Mouse (Mus musculus): ENCODE results near the gene Prkca.

Prkca gene

GRCm38 (mm10) chr11:108204895-108205248 lies 138.9 kb downstream of the Prkca start:
- in situ Hi-C loops (cut with MboI) = no loop called here

- in situ Hi-C loops (cut with MboI) = no loop called here
These were observed 139.4 kb downstream of the Prkca start for GRCm38 (mm10) chr11:108204202-108204894.

DNA sequence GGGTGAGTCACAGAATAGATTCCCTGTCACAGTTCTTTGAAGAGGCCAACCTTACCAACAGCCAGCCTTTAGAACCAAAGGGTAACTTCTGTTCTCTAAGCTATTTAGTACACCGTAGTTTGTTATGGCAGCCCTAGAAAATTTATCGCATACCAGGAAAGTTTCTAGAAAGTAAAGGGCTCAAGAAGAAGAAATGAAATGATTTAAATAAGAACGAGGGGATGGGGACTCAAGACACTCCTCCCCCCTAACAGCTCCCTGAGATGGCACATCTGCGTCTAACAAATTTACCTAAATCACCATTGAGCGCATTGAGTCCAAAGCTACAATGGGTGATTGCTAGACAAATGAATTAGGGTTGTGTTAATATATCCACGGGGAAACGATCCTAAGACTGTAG lies 140.9 kb downstream of the Prkca start:
- in situ Hi-C loops (cut with MboI) = no loop called here

DNA sequence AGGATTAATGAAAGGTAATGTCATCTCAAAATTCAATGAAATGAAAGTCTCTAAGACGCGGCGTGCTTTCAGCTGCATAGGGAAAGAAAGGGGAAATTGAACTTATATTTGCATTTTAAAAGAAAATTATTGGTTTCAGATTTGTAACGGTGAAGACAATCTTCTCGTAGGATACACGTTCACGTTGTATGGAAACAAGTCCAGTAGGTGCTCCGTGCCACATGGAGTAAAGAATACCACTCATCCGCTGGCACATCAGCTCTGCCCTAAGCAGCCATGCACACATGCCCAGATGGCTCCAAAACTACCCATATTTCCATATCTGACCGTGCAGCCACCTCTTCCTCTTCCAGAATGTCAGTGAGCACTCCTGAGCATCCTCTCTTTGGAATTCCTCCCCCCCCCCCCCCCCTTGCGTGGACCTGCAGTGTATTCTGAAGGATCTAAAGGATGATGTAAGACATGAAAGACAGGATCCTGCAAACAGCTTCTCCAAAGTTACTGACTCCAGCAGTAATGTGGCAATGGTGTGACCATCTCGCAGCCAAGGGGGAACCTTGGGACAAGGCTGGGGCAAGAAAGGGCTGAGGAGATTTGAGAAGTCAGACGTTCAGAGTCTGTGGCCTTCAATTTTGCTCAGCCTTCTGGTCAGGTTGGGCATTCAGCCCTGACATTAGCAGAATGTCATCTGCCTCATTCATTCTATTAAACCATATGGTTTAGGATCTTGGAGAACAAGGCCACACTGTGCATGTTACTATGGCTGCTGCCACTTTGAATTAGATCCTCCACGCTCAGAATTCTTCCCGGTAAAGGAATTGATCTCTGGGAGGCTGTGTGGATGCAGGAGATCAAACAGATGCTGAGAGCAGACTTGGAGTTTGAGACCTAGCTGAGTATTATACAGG lies 142.8 kb downstream of the Prkca start:
- in situ Hi-C loops (cut with MboI) = no loop called here

DNA sequence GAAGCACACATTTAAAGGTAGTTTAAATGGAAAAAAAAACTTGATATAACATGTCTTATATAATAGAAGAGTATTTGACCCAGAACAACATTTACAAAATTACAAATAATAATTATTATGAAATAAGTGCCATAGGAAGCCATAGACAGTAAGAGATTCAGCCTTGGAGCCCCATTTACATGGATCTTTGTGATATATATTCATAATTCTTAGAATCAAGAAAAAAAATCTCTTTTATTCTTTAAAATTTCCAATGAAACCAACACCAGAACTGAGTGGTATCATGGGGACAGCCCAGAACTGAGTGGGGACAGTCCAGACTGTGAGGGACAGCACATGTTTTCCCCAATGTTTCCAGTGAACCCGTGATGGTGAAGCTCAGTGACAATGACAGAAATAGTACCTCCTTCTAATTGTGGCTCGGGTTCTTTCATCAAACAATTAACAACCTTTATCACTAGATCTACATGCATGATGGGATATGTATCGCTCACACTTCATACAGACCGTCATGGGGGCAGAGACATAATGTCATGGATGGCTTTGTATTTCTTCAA lies 144.2 kb downstream of the Prkca start:
- in situ Hi-C loops (cut with MboI) = no loop called here

DNA sequence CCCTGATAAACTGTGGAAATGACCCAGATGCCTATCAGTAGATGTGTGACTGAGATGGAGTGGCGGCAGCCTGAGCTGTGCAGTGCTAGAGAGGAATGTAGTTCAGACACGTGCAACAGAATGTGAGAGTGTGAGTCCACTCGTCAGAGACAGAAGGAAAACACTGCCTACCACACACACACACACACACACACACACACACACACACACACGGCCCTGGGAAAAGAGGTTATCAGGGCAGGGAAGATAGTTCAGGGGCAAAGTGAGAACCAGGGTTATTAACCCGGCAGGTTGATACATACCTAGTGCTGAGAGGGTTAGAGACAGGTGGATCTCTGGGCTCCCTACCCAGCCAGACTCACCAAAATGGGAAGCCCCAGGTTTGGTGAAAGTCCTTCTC lies 145.1 kb downstream of the Prkca start:
- in situ Hi-C loops (cut with MboI) = no loop called here

DNA sequence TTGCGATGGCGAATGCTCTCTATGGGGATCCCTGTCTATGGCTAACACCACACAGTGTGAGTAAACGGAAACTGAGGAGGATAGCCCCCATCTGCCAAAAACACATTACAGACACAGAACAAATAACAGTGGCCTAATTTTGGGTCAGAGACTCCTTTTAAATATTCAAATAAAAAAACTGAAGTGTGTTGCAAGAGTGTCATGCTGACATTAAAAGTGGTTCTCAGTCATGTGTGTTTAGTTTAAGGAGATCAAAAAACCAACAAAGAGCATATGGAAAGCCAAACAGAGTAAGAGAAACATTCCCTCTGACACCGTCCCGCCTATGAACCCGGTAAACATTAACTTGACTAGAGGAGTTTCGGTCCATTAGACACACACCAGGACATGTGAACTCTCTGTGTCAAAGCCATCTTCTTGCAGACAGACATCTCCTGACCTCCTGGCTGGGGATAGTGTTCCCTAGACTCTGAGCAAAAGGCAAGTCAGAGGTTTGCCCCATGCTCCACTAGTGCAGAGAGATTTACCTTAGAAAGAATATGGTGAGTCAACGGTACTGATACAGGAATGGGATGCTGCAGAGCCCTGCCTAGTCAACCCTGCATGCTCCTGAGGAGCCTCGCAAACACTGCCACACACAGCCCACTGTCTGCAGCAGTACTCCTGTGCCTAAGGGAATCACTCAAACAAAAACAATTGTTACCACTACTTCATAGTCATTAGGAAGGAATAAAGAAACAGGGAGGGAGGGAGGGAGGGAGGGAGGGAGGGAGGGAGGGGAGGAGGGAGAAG lies 146.1 kb downstream of the Prkca start:
- in situ Hi-C loops (cut with MboI) = no loop called here

GRCm38 (mm10) chr11:108196796-108197195 lies 146.9 kb downstream of the Prkca start:
- in situ Hi-C loops (cut with MboI) = no loop called here

DNA sequence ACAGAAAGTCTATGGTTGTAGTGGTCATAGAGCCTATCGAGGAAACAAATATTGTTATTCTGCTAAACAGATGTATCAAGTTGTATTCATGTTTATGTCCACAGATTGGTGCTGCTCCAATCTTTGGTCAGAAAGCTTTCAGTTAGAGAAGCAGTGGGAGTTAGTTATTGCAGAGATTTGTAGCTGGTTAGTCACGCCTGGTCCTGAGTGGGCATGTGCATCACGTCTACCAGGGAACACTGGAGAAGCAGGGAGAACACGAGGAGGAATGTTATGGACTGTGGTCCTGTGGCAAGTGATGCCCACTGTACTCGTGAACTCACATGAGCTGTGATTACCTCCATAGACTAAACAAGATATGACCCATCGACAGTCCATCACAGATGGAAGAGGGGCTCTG lies 153.4 kb downstream of the Prkca start:
- in situ Hi-C loops (cut with MboI) = no loop called here

- in situ Hi-C loops (cut with MboI) = no loop called here
These were observed 154.4 kb downstream of the Prkca start for GRCm38 (mm10) chr11:108189362-108189761.

DNA sequence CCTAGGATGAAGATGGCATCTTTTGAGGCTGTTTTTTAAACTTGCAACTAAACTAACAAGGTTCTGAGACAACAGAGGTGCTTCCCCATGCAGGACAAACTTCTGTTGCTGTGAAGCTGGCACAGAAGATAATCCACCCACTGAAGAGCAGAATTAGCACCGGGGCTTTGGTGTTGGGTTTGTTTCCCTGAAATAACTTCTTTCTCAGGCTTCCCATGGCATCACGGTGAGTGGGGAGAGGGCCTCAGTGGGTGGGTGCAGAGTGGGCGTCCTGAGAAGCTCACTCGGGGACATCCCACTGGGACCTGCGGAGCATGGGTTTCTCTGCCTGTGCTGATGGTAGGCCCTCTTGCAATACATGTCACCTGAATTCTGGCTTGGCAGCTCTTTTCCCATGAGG lies 161.3 kb downstream of the Prkca start:
- in situ Hi-C loops (cut with MboI) = no loop called here

GRCm38 (mm10) chr11:108181012-108181713 lies 162.6 kb downstream of the Prkca start:
- in situ Hi-C loops (cut with MboI) = no loop called here

GRCm38 (mm10) chr11:108178802-108179201 lies 164.9 kb downstream of the Prkca start:
- in situ Hi-C loops (cut with MboI) = no loop called here

DNA sequence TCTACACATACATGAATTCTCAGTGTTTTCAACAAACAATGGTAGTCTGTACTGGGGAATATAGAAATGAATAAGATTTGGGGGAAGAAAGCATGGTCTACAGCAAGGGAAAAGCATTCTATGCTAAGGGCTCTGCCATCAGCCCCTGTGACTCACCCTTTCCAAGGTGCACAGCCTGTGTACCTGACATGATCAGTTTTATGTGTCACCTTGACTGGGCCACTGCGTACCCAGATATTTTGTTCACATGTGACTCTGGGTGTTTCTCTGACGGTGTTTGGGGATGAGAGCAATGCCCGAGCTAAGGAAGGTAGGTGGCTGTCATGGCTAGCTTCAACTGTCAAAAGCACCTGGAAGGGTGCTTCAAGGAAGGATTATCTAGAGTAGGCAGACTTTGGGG lies 165.5 kb downstream of the Prkca start:
- in situ Hi-C loops (cut with MboI) = no loop called here

DNA sequence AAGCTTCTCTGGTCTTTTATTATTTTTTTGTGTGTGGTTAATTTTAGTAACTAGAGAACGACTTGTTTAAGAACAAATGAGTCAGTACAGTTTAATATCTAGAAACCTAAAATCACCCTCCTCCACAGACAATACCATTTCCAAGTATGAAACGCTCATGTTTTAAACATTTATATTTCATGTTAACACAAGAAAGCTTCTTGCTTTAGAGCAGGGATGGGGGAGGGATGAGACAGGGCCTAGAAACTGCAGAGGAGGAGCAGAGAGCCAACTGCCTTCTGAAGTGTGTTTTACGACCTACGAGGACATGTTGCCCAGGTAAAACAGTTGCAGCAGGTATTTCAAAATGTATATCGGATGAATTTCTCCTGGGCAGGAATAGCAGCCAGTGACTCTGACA lies 167.0 kb downstream of the Prkca start:
- in situ Hi-C loops (cut with MboI) = no loop called here

- in situ Hi-C loops (cut with MboI) = no loop called here
These were observed 171.8 kb downstream of the Prkca start for GRCm38 (mm10) chr11:108171917-108172316.

GRCm38 (mm10) chr11:108171260-108171659 lies 172.5 kb downstream of the Prkca start:
- in situ Hi-C loops (cut with MboI) = no loop called here

- in situ Hi-C loops (cut with MboI) = no loop called here
These were observed 173.6 kb downstream of the Prkca start for GRCm38 (mm10) chr11:108170107-108170506.

GRCm38 (mm10) chr11:108165725-108166124 lies 178.0 kb downstream of the Prkca start:
- in situ Hi-C loops (cut with MboI) = no loop called here

DNA sequence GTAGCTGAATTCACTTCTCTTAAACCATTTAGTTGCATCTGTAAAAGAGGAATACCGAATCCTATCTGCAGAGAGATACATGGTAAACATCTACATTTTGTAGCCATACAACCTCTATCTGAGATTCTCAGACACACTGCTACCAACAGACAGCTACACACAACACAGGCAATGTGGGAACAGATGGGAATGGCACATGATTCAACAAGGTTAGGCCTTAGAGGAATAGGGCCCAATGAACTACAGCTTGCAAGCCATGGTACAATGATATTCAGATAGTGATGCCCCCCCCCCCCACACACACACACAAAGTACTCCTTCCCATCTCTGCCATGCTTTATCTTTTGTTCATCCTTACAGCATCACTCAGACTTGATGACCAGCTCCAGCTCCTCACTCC lies 181.1 kb downstream of the Prkca start:
- in situ Hi-C loops (cut with MboI) = no loop called here

GRCm38 (mm10) chr11:108162110-108162509 lies 181.6 kb downstream of the Prkca start:
- in situ Hi-C loops (cut with MboI) = no loop called here

GRCm38 (mm10) chr11:108160056-108160455 lies 183.7 kb downstream of the Prkca start:
- in situ Hi-C loops (cut with MboI) = no loop called here
